Mouse (Mus musculus): ENCODE measurements at regions not wholly inside any gene's neighbourhood (a gene's known extent, or its start where the extent isn't known, plus 50 kb on each side); places are given as distances from the start of the nearest gene placed in this dataset.

GRCm38 (mm10) chr1:150257596-150257995 lies 61.6 kb upstream of the Pdc start:
- Histone ChIP-seq H3K27ac (ENCODE audit: low read depth, low read length) (no peak overlapping the region), H3K9me3 (ENCODE audit: control insufficient read depth, low read length) (no peaks in the 10 kb centered on the region), H3K4me3 (ENCODE audit: low read depth, low read length) (no peak overlapping the region), H3K4me2 (ENCODE audit: low read depth, low read length, severe bottlenecking) (no peak overlapping the region), H3K36me3 (ENCODE audit: control insufficient read depth, insufficient read depth, low read length) (no peaks in the 10 kb centered on the region), H3K9ac (ENCODE audit: low read length) (no peak overlapping the region), H3K4me1 (replicated peaks; ENCODE audit: control insufficient read depth, insufficient read depth, low read length) (no peaks in the 10 kb centered on the region), H3K27me3 (ENCODE audit: control insufficient read depth, insufficient read depth, low read length) (no peaks in the 10 kb centered on the region)
- ATAC-seq (replicated peaks; ENCODE audit: low FRiP score) = no peak
- DNase-seq (ENCODE audit: low spot score) = no peak
- WGBS = 74% methylated on average over 4 of the region's 4 CpGs

- H3K4me1 ChIP-seq (replicated peaks; ENCODE audit: control insufficient read depth, insufficient read depth, low read length) = no peaks in the 10 kb centered on the region
- WGBS = 87% methylated on average over 1 of the region's 1 CpGs
- no peak overlapping the region for H3K9ac ChIP-seq (ENCODE audit: low read length)
- H3K27ac ChIP-seq (ENCODE audit: low read depth, low read length) = no peak overlapping the region
- no peak overlapping the region for H3K4me2 ChIP-seq (ENCODE audit: low read depth, low read length, severe bottlenecking)
- H3K27me3 ChIP-seq (ENCODE audit: control insufficient read depth, insufficient read depth, low read length) = no peaks in the 10 kb centered on the region
- H3K4me3 ChIP-seq (ENCODE audit: low read depth, low read length) = no peak overlapping the region
- DNase-seq (ENCODE audit: low spot score) (no peak), ATAC-seq (replicated peaks; ENCODE audit: low FRiP score) (no peak)
- no peaks in the 10 kb centered on the region for H3K9me3 ChIP-seq (ENCODE audit: control insufficient read depth, low read length)
- H3K36me3 ChIP-seq (ENCODE audit: control insufficient read depth, insufficient read depth, low read length) = no peaks in the 10 kb centered on the region
Measured at GRCm38 (mm10) chr1:150260355-150260754, 58.9 kb upstream of the Pdc start.

GRCm38 (mm10) chr1:150266502-150266901 lies 52.7 kb upstream of the Pdc start:
- H3K4me1 ChIP-seq (replicated peaks; ENCODE audit: control insufficient read depth, insufficient read depth, low read length) = no peaks in the 10 kb centered on the region
- ATAC-seq (replicated peaks; ENCODE audit: low FRiP score) = peak; percentile 73
- no peaks in the 10 kb centered on the region for H3K27me3 ChIP-seq (ENCODE audit: control insufficient read depth, insufficient read depth, low read length)
- no peaks in the 10 kb centered on the region for H3K9me3 ChIP-seq (ENCODE audit: control insufficient read depth, low read length)
- H3K4me3 ChIP-seq (ENCODE audit: low read depth, low read length) = no peak overlapping the region
- H3K36me3 ChIP-seq (ENCODE audit: control insufficient read depth, insufficient read depth, low read length) = no peaks in the 10 kb centered on the region
- no peak overlapping the region for H3K27ac ChIP-seq (ENCODE audit: low read depth, low read length)
- 49% methylated on average over 3 of the region's 3 CpGs for WGBS
- no peak overlapping the region for H3K4me2 ChIP-seq (ENCODE audit: low read depth, low read length, severe bottlenecking)
- DNase-seq (ENCODE audit: low spot score) = no peak
- no peak overlapping the region for H3K9ac ChIP-seq (ENCODE audit: low read length)

- Histone ChIP-seq H3K4me3 (ENCODE audit: low read depth, low read length) (no peak overlapping the region), H3K36me3 (ENCODE audit: control insufficient read depth, insufficient read depth, low read length) (no peaks in the 10 kb centered on the region), H3K27ac (ENCODE audit: low read depth, low read length) (no peak overlapping the region), H3K27me3 (ENCODE audit: control insufficient read depth, insufficient read depth, low read length) (no peaks in the 10 kb centered on the region), H3K4me2 (ENCODE audit: low read depth, low read length, severe bottlenecking) (no peak overlapping the region), H3K4me1 (replicated peaks; ENCODE audit: control insufficient read depth, insufficient read depth, low read length) (no peaks in the 10 kb centered on the region), H3K9ac (ENCODE audit: low read length) (no peak overlapping the region), H3K9me3 (ENCODE audit: control insufficient read depth, low read length) (no peaks in the 10 kb centered on the region)
- DNase-seq (ENCODE audit: low spot score) (no peak), ATAC-seq (replicated peaks; ENCODE audit: low FRiP score) (0 out of 2 replicates have a peak, but pooled peaks have one; percentile 24)
- WGBS = 86% methylated on average over 3 of the region's 3 CpGs
Measured at GRCm38 (mm10) chr1:150267003-150267402, 52.2 kb upstream of the Pdc start.
